Mouse (Mus musculus) gastrocnemius, adult 18-20 months (tissue): Measurements from ENCODE around the gene B230104I21Rik. TPM values are rescaled to one million over a fixed set of nuclear protein-coding genes. Genes with fewer than 3 reads are reported as not detected.

Experiments
- DNase-seq: peaks from one replicate; pipeline ENCODE4 v3.0.0; 2021; ENCODE audit warnings: low spot score
- total RNA-seq, 2 experiments: library from RNA; stranded (reverse); gene quantifications; 2 replicates each; pipeline ENCODE4 v1.2.3; 2021

The B230104I21Rik gene
- total RNA-seq, 2 experiments from 2014 or later = not detected

GRCm38 (mm10) chr4:154393196-154394122, 57.5 kb downstream of the B230104I21Rik start:
- DNase-seq = no peak

- no peak for DNase-seq
These were observed 58.3 kb downstream of the B230104I21Rik start for GRCm38 (mm10) chr4:154394123-154394722.

DNA sequence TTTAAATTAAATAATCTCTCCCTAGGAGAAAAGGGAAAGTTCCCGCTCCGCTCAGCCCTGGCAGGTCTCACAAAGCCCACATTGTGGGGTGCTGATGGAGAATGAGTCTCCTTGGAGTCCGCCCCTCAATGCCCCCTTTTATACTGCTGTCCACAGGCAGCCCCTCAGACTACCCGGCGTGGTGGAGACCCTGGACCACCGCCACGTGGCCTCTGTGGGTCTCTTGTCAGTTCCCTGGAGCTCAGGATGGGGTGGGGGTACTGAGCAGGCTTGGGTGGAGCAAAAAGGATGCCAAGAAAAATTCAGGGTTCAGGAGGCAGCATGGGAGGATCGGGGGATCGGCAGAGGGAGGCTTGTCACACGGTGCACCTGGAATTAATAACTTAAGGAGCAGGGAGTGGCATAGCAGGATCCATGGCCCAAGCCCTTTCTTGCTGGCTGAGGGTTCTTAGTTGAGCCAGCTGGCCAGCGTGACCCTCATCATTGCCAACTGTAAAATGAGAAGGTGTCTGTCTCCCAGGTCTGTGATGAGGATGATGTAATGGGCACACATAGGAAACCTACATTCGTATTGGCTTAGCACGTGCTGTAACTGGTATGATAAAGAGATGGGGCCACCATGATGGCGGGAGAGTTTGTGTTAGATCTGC, 60.9 kb downstream of the B230104I21Rik start:
- no peak for DNase-seq

Other genes starting within 250 kb of the B230104I21Rik start
- gene Trp73, start 195.9 kb upstream of the B230104I21Rik start, total RNA-seq = not detected
- 10 to 100 TPM; 12.0 to 12.9 TPM for gene Wrap73, start 193.8 kb upstream of the B230104I21Rik start, total RNA-seq
- 100 to 1,000 TPM in 1 of 2 experiments, 10 to 100 TPM in 1; 93.9 to 108 TPM for gene Tprgl, start 175.5 kb upstream of the B230104I21Rik start, total RNA-seq
- under 1 TPM; 0.25 to 0.40 TPM for gene Megf6, start 165.4 kb upstream of the B230104I21Rik start, total RNA-seq
- under 1 TPM; 0.09 to 0.26 TPM for gene Arhgef16, start 34.5 kb upstream of the B230104I21Rik start, total RNA-seq